Mouse (Mus musculus) heart, postnatal 0 days (tissue): Measurements from ENCODE around the gene Gm11437.

Source experiments
- CTCF ChIP-seq: IDR thresholded peaks from 2 replicates; pipeline ENCODE4 v1.5.1; 2016; ENCODE audit warnings: antibody characterized with exemption, control low read depth, low read depth
- EP300 ChIP-seq: IDR thresholded peaks from 2 replicates; pipeline ENCODE4 v1.6.1; 2016; ENCODE audit warnings: antibody characterized with exemption, low read depth

- TF ChIP-seq CTCF (no peak), EP300 (no peak)
Measured at GRCm38 (mm10) chr11:84181286-84181685, 14.0 kb upstream of the Gm11437 start.
